Mouse (Mus musculus): Measurements from ENCODE around the gene Bms1. TPM values are rescaled to one million over a fixed set of nuclear protein-coding genes. Genes with fewer than 3 reads are reported as not detected.

The Bms1 gene
- polyA plus RNA-seq, 1 experiment: 39.6 TPM

DNA sequence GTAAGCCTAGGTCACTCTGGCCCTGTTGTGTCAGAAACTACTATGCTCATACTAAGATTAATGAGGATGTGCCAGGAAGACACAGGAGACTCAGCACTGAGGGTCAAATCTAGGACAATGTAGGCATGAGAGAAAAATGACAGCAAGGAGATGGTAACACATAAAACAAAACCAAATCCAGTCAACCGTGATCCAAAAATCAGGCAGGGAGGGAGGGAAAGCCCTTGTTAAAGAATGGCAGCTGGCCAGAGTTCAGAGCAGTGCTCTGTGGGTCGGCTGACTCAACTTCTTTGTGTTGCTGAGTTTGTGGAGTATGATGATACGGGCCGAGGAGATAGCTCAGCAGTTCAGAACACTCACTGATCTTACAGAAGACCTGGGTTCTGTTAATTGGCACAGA lies 12.9 kb downstream of the Bms1 start:
- H3K27ac ChIP-seq (ENCODE audit: insufficient read depth, low read length): no peak overlapping the region
- no peak overlapping the region for H3K4me3 ChIP-seq (ENCODE audit: insufficient read depth, low read length)
- TF ChIP-seq CTCF (IDR thresholded peaks at IDR 0.05; ENCODE audit: borderline replicate concordance, insufficient read depth, low read length) (no peak), POLR2A (IDR thresholded peaks at IDR 0.05; ENCODE audit: low read depth, low read length) (no peak)
- H3K4me1 ChIP-seq (ENCODE audit: control insufficient read depth, insufficient read depth, low read length): no peaks in the 10 kb centered on the region

DNA sequence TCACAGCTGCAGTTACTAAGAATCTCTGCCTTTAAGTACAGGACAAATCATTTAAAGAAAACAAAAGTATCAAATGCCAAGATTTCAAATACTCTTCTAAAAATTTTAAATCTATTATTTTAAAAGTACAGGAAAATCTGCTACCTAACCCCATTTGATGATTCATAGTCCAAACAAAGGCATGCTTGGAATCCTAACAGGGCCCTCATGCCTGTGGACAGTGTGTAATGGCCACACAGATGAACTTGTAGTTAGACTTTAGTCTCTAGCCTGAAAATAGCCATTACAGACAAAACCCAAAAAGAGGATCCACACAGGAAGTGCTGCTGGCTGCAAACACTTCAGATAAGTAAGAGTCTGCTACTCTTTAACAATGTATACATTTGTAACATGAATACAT lies 28.5 kb downstream of the Bms1 start:
- H3K4me3 ChIP-seq (ENCODE audit: insufficient read depth, low read length): no peak overlapping the region
- peak overlapping the region; percentile 47 for H3K27ac ChIP-seq (ENCODE audit: insufficient read depth, low read length)
- peaks cover 2% of the 10 kb centered on the region; the same call in 1 of the 2 replicates for H3K4me1 ChIP-seq (ENCODE audit: control insufficient read depth, insufficient read depth, low read length)
- TF ChIP-seq POLR2A (IDR thresholded peaks at IDR 0.05; ENCODE audit: low read depth, low read length): no peak
- TF ChIP-seq CTCF (IDR thresholded peaks at IDR 0.05; ENCODE audit: borderline replicate concordance, insufficient read depth, low read length): no peak

DNA sequence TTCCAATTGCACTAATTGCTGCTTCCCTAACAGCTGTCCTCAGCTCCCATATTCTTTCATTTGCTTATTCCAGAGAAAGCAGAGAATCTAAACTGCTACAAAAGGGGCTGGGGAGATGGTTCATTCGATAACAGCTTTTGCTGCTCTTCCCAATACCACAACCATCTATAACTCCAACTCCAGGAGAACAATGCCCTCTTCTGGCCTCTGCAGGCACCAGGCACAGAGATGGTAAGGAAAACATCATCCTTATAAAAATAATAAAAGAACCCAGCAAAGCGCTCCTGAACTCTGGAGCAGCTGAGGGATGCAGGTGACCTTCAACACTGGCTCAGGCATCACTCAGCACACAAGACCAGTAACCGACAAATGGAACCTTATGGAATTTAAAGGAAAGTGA lies 33.3 kb downstream of the Bms1 start:
- no peak for TF ChIP-seq CTCF (IDR thresholded peaks at IDR 0.05; ENCODE audit: borderline replicate concordance, insufficient read depth, low read length)
- TF ChIP-seq POLR2A (IDR thresholded peaks at IDR 0.05; ENCODE audit: low read depth, low read length): no peak
- H3K4me1 ChIP-seq (ENCODE audit: control insufficient read depth, insufficient read depth, low read length): peaks cover 2% of the 10 kb centered on the region; the same call in 1 of the 2 replicates
- no peak overlapping the region for H3K4me3 ChIP-seq (ENCODE audit: insufficient read depth, low read length)
- no peak overlapping the region for H3K27ac ChIP-seq (ENCODE audit: insufficient read depth, low read length)

DNA sequence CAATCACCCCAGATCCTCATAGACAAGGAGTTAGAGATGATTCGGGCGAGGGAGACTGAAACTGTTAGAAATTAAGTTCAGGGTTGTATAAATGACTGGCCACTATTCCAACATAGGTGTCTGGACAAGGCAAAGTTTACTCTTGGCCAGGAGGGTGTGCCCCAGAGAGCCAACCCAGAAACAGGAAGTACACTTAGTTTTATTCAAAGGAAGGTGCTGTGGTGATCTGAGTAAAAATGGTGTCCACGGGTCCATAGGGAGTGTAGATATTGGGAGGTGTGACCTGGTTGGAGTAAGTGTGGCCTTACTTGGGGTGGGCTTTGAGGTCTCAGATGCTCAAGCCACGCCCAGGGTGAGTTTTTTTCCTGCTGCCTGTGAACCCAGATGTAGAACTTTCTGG lies 38.0 kb downstream of the Bms1 start:
- no peak overlapping the region for H3K4me3 ChIP-seq (ENCODE audit: insufficient read depth, low read length)
- TF ChIP-seq CTCF (IDR thresholded peaks at IDR 0.05; ENCODE audit: borderline replicate concordance, insufficient read depth, low read length): no peak
- TF ChIP-seq POLR2A (IDR thresholded peaks at IDR 0.05; ENCODE audit: low read depth, low read length): no peak
- H3K4me1 ChIP-seq (ENCODE audit: control insufficient read depth, insufficient read depth, low read length): no peaks in the 10 kb centered on the region
- no peak overlapping the region for H3K27ac ChIP-seq (ENCODE audit: insufficient read depth, low read length)

DNA sequence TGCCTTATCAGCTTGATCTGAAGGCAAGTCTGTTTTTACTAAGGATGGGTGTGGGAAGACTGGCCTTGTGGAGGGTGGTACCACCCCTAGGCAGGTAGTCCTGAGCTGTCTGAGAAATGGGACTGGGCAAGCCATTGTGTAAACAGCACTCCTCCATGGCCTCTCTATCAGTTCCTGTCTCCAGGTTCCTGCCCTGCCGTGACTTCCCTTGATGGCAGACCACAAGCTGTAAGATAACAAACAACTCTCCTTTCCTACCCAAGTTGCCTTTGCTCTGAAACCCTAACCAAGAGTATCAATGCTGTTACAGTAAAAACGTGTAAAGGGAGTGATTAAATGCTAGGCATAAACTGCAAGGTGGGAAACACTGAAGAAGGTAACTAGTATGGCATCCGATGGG lies 38.6 kb downstream of the Bms1 start:
- H3K4me3 ChIP-seq (ENCODE audit: insufficient read depth, low read length): no peak overlapping the region

DNA sequence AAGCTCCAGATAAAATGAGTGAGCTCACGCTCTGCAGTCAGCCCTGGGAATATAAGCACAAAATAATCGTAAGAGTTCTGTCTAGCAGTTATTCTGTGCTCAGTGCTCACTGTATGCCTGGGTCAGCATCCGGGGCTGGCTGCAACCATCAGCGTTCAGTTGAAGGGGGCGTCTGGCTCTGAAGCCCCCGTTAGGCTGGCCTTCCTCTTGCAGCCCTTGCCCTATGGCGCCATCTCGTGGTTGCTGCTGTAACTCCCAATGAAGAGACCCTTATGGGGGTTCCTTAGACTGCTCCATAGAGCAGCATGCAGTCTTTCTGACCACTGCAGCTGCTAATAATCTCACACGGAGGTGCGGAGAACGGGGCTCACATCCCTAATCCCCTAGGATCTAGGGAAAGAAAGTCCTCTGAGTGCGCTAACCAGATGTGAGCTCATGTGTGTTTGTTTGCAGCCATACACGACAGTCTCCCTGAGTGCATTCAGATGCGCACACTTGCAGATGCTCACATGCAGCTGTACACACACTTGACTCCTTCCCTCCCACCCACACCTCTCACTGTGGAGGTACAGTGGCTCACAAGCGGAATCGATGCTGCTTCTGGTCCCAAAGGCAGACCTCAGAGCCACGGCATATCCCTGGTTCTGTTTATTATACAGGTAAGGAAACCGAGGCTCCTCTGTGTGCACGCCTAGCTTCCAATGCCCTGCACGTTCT lies 39.7 kb downstream of the Bms1 start:
- H3K4me3 ChIP-seq (ENCODE audit: insufficient read depth, low read length): no peak overlapping the region
- H3K27ac ChIP-seq (ENCODE audit: insufficient read depth, low read length): no peak overlapping the region
- no peaks in the 10 kb centered on the region for H3K4me1 ChIP-seq (ENCODE audit: control insufficient read depth, insufficient read depth, low read length)
- TF ChIP-seq POLR2A (IDR thresholded peaks at IDR 0.05; ENCODE audit: low read depth, low read length) (no peak), CTCF (IDR thresholded peaks at IDR 0.05; ENCODE audit: borderline replicate concordance, insufficient read depth, low read length) (peak; percentile 88)

More for the DNA sequence above, 38.6 kb downstream of the Bms1 start:
- TF ChIP-seq POLR2A (IDR thresholded peaks at IDR 0.05; ENCODE audit: low read depth, low read length) (no peak), CTCF (IDR thresholded peaks at IDR 0.05; ENCODE audit: borderline replicate concordance, insufficient read depth, low read length) (no peak)
- Histone ChIP-seq H3K27ac (ENCODE audit: insufficient read depth, low read length) (no peak overlapping the region), H3K4me1 (ENCODE audit: control insufficient read depth, insufficient read depth, low read length) (no peaks in the 10 kb centered on the region)

DNA sequence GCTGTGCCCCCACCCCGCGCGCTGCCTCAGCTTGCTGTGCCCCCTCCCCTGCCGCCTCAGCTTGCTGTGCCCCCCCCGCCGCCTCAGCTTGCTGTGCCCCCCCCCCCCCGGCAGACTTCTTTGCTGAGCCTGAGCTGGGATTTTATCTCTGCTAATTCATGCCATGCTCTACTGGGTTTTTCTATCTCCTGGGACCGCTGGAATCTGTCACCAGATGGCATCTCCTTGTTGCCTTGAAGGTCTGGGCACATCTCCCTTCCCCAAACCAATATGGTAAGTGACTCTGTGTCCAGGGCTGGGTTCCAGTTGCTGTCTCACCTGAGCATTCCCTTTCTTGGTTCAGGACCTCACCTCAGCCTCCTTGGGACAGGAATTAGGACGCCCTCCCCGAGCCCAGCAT lies 41.7 kb downstream of the Bms1 start:
- TF ChIP-seq POLR2A (IDR thresholded peaks at IDR 0.05; ENCODE audit: low read depth, low read length) (no peak), CTCF (IDR thresholded peaks at IDR 0.05; ENCODE audit: borderline replicate concordance, insufficient read depth, low read length) (no peak)
- Histone ChIP-seq H3K4me3 (ENCODE audit: insufficient read depth, low read length) (no peak overlapping the region), H3K27ac (ENCODE audit: insufficient read depth, low read length) (no peak overlapping the region), H3K4me1 (ENCODE audit: control insufficient read depth, insufficient read depth, low read length) (no peaks in the 10 kb centered on the region)

DNA sequence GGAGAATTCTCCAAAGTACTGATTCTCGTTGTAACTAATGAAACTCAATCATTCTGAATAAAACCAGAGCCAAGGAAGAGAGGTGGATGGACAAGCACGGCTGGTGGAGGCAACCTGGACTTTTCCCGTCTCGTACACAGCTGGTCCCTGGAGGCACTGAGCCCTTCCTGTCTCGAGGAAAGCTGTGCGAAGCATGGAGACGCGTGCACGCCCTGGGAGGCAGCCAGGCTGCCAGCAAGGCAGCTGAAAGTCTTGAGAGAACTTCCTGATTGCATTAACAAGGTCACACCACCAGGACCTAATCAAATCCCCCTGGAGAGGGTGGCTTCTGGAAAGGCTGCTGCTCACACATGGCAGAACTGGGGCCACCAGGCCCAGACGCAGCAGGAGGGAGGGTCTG lies 43.3 kb downstream of the Bms1 start:
- no peak for TF ChIP-seq POLR2A (IDR thresholded peaks at IDR 0.05; ENCODE audit: low read depth, low read length)
- no peak for TF ChIP-seq CTCF (IDR thresholded peaks at IDR 0.05; ENCODE audit: borderline replicate concordance, insufficient read depth, low read length)
- Histone ChIP-seq H3K4me3 (ENCODE audit: insufficient read depth, low read length) (no peak overlapping the region), H3K4me1 (ENCODE audit: control insufficient read depth, insufficient read depth, low read length) (no peaks in the 10 kb centered on the region), H3K27ac (ENCODE audit: insufficient read depth, low read length) (no peak overlapping the region)

DNA sequence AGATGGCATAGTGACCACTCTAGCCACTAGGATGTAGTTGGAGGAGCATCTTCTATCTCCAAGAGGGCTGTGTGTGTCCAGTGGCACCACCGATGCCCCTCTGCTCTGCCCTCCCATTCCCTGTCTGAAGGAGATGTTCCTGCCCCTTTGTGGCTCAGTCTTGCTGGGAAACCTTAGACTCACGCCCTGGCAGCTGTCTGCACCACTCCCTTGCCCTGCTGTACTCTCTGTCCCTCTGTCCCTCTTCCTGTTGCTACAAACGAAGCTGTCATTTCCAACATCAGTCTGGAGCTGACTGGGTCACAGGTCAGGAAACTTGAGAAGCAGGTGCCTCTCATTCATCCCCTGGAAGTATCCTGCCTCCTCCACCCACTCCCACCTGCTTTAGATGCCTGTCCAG lies 43.8 kb downstream of the Bms1 start:
- no peak overlapping the region for H3K27ac ChIP-seq (ENCODE audit: insufficient read depth, low read length)
- no peak overlapping the region for H3K4me3 ChIP-seq (ENCODE audit: insufficient read depth, low read length)
- no peaks in the 10 kb centered on the region for H3K4me1 ChIP-seq (ENCODE audit: control insufficient read depth, insufficient read depth, low read length)
- TF ChIP-seq CTCF (IDR thresholded peaks at IDR 0.05; ENCODE audit: borderline replicate concordance, insufficient read depth, low read length) (no peak), POLR2A (IDR thresholded peaks at IDR 0.05; ENCODE audit: low read depth, low read length) (no peak)

DNA sequence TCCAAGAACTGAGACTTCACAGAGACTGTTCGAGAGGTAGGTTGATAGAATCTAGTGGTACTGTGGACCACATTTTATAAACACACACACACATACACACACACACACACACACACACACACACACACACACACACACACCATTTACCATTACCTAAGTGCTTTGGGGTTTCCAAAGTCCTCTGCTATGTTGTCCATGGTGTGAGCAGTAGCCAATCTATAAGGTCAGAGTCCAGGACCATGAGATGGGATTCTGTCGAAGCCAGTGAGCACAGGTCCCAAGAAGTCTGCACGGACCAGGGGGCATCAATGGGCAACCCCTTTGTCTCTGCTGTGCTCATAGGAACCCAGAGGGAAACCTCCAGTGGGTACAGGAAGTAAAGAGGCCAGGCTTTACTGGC lies 44.2 kb downstream of the Bms1 start:
- H3K4me1 ChIP-seq (ENCODE audit: control insufficient read depth, insufficient read depth, low read length): no peaks in the 10 kb centered on the region
- H3K4me3 ChIP-seq (ENCODE audit: insufficient read depth, low read length): no peak overlapping the region
- no peak overlapping the region for H3K27ac ChIP-seq (ENCODE audit: insufficient read depth, low read length)
- TF ChIP-seq CTCF (IDR thresholded peaks at IDR 0.05; ENCODE audit: borderline replicate concordance, insufficient read depth, low read length) (no peak), POLR2A (IDR thresholded peaks at IDR 0.05; ENCODE audit: low read depth, low read length) (no peak)

All from embryonic fibroblast, embryonic 13.5 days (primary cell).